Mouse (Mus musculus) intestine, embryonic 14.5 days (tissue): ENCODE results near the gene Ambra1. TPM values are rescaled to one million over a fixed set of nuclear protein-coding genes. Genes with fewer than 3 reads are reported as not detected.
A peak's percentile ranks its signal among the peaks of the same experiment; 100 is the strongest.

Experiments used
- ATAC-seq: fragments of 200-750 bp; cut with Nextera tagmentation; replicated peaks from 2 replicates; pipeline ENCODE4 v1.8.0; 2017; ENCODE audit warnings: low read depth, moderate number of reproducible peaks, moderate TSS enrichment, moderate library complexity; ENCODE audit not compliant: low FRiP score, low TSS enrichment
- DNase-seq: peaks from one replicate; pipeline ENCODE4 v3.0.0-alpha.2; 2018; ENCODE audit warnings: low spot score
- H3K27ac ChIP-seq: fragments of 300-500 bp; sonication (generic); 2 replicates; pipeline ENCODE4 v1.5.1; 2014; ENCODE audit warnings: low read depth, mild to moderate bottlenecking, control low read depth
- H3K27me3 ChIP-seq: fragments of 300-500 bp; sonication (generic); replicated peaks from 2 replicates; pipeline ENCODE4 v1.6.1; 2014; ENCODE audit warnings: low read length, control low read depth; ENCODE audit not compliant: control insufficient read depth, insufficient read depth
- H3K36me3 ChIP-seq: fragments of 300-500 bp; sonication (generic); 2 replicates; pipeline ENCODE4 v1.6.1; 2014; ENCODE audit warnings: low read length, control low read depth; ENCODE audit not compliant: control insufficient read depth, insufficient read depth
- H3K4me1 ChIP-seq: fragments of 300-500 bp; sonication (generic); replicated peaks from 2 replicates; pipeline ENCODE4 v1.6.1; 2014; ENCODE audit warnings: low read length, control low read depth, mixed read lengths; ENCODE audit not compliant: control insufficient read depth, insufficient read depth
- H3K4me2 ChIP-seq: fragments of 300-500 bp; sonication (generic); 2 replicates; pipeline ENCODE4 v1.6.1; 2014; ENCODE audit warnings: low read length
- H3K4me3 ChIP-seq: fragments of 300-500 bp; sonication (generic); 2 replicates; pipeline ENCODE4 v1.5.1; 2014; ENCODE audit warnings: low read depth, low read length, control low read depth, mixed read lengths
- H3K9ac ChIP-seq: fragments of 300-500 bp; sonication (generic); 2 replicates; pipeline ENCODE4 v1.6.1; 2014; ENCODE audit warnings: mild to moderate bottlenecking, low read length
- H3K9me3 ChIP-seq: fragments of 300-500 bp; sonication (generic); 2 replicates; pipeline ENCODE4 v1.6.1; 2016; ENCODE audit warnings: low read length, control low read depth; ENCODE audit not compliant: control insufficient read depth
- WGBS: fragments of 180-500 bp; shearing (Covaris S2); extraction: QIAGEN DNeasy Blood & Tissue Kit; methylation state at CpG from one replicate; pipeline ENCODE4 v1.1.7; 2014; 5-methylcytosine and 5-hydroxymethylcytosine counted together
- polyA plus RNA-seq: library from polyadenylated mRNA; unstranded; fragments of >200 nt; fragmentation: Nextera tagmentation; extraction: Ambion mirVana; gene quantifications from 2 replicates; pipeline ENCODE4 v1.2.1, GENCODE M21; 2014

Gene Ambra1
- polyA plus RNA-seq, 1 experiment from 2014 or later: 15.7 TPM

- Histone ChIP-seq H3K36me3 (peaks cover 11% of the 10 kb centered on the region), H3K27me3 (peaks cover 5% of the 10 kb centered on the region; the same call in 1 of the 2 replicates), H3K9me3 (no peaks in the 10 kb centered on the region), H3K9ac (no peak overlapping the region), H3K4me3 (peak overlapping the region; percentile 90; the same call in 1 of the 2 replicates), H3K4me2 (peak overlapping the region; percentile 76), H3K27ac (no peak overlapping the region), H3K4me1 (peaks cover 25% of the 10 kb centered on the region)
- WGBS: 46% methylated on average over 3 of the region's 3 CpGs
- ATAC-seq (no peak), DNase-seq (no peak)
These were observed 199.5 kb downstream of the Ambra1 start for GRCm38 (mm10) chr2:91929455-91929854.

DNA sequence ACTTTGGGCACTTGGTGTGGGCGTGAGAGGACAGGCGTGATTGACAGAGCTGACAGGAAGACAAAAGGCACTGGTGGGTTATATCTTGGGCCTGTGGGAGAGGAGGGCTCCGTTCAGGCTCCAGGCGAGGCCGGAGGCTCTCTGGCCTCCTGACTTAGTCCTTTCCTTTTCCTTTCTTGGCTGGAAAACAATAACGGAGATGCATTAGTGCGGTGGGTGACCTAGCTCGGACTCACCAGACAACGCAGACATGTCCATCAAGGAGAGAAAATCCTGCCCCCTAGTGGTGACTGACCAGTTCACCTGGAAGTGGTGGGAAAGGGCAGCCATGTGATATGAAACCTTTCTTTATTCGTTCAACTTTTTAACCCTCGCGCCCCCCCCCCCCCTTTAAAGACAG, 200.0 kb downstream of the Ambra1 start:
- Histone ChIP-seq H3K36me3 (peaks cover 16% of the 10 kb centered on the region), H3K4me2 (peak overlapping the region; percentile 76), H3K9ac (peak overlapping the region; percentile 99), H3K27me3 (no peaks in the 10 kb centered on the region), H3K9me3 (no peaks in the 10 kb centered on the region), H3K4me3 (peak overlapping the region; percentile 90), H3K4me1 (peaks cover 25% of the 10 kb centered on the region), H3K27ac (no peak overlapping the region)
- ATAC-seq (no peak), DNase-seq (peak; percentile 84)
- WGBS: 10% methylated on average over 12 of the region's 12 CpGs

DNA sequence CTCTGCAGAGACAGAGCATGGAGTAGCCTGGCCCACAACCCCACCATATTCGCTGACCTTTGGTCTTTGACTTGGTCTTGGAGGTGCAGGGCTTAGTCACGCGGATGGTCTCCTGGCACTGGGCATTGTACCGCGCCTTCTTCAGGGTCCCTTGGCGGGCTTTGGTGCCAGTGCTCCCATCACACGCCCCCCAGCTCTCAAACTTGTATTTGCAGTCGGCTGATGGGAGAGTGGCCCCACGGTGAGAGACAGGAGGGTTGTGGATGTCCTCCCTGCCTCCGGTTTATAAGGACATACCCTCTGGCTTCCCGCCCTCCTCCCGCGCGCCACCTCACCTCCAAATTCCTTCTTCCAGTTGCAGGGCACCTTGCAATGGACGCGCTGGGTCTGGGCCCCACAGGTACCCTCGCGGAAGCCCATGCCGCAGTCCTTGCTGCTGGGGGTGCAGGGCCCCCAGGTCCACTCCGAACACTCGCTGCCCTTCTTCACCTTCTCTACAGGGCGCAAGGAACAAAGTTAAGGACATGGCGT, 200.9 kb downstream of the Ambra1 start:
- H3K27ac ChIP-seq: peak overlapping the region; percentile 98

GRCm38 (mm10) chr2:91931328-91932159, 201.6 kb downstream of the Ambra1 start:
- Histone ChIP-seq H3K4me2 (peak overlapping the region; percentile 76), H3K27me3 (no peaks in the 10 kb centered on the region), H3K9me3 (no peaks in the 10 kb centered on the region), H3K4me1 (peaks cover 25% of the 10 kb centered on the region), H3K36me3 (peaks cover 31% of the 10 kb centered on the region), H3K27ac (peak overlapping the region; percentile 98), H3K4me3 (peak overlapping the region; percentile 90), H3K9ac (peak overlapping the region; percentile 99)
- ATAC-seq (peak; percentile 64), DNase-seq (peak; percentile 91)
- WGBS: 2% methylated on average over 48 of the region's 50 CpGs

More for the DNA sequence above, 200.9 kb downstream of the Ambra1 start:
- Histone ChIP-seq H3K4me3 (peak overlapping the region; percentile 90), H3K9me3 (no peaks in the 10 kb centered on the region), H3K9ac (peak overlapping the region; percentile 99), H3K4me2 (peak overlapping the region; percentile 76), H3K4me1 (peaks cover 25% of the 10 kb centered on the region), H3K36me3 (peaks cover 24% of the 10 kb centered on the region), H3K27me3 (no peaks in the 10 kb centered on the region)
- 2% methylated on average over 23 of the region's 23 CpGs for WGBS
- DNase-seq: peak; percentile 75
- no peak for ATAC-seq

DNA sequence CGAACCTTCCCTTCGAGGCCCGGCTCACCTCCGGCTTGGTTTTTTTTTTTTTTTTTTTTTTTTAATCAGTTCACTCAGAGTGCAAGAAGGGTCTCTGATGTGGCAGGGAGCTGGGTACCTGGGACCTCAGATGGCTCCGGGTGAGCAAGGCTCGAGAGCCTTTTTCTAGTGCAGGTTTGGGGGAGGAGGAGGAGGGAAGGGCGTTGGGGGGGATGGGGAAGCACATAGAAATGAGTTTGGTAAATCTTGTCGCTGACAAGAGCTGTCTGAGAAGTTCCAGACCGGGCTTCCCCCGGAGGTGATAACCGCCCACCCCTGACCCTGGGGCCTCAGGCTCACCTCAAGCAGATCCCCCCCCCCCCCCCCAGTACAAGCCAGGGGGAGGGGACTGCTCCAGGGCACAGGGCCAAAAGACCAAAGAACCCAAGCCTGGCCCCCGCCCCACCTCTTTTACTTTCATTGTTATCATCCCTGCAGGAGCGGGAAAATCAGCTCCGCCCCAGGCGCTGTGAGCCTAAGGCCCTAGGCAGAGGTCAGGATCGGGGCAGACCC, 202.3 kb downstream of the Ambra1 start, which contains the start of gene Mdk:
Gene Mdk, minus strand, starts transcription at position 138 of the 552 bp plus-strand sequence.
- Histone ChIP-seq H3K4me2 (peak within 1 kb of the TSS; percentile 76), H3K4me1 (peaks cover 25% of the 10 kb centered on the region), H3K27me3 (no peaks in the 10 kb centered on the region), H3K36me3 (peaks cover 38% of the 10 kb centered on the region), H3K9me3 (no peaks in the 10 kb centered on the region), H3K9ac (peak within 1 kb of the TSS; percentile 99), H3K4me3 (peak within 1 kb of the TSS; percentile 90), H3K27ac (peak within 1 kb of the TSS; percentile 98)
- ATAC-seq (peak; percentile 18), DNase-seq (peak; percentile 88)
- WGBS: 3% methylated on average over 16 of the region's 16 CpGs

DNA sequence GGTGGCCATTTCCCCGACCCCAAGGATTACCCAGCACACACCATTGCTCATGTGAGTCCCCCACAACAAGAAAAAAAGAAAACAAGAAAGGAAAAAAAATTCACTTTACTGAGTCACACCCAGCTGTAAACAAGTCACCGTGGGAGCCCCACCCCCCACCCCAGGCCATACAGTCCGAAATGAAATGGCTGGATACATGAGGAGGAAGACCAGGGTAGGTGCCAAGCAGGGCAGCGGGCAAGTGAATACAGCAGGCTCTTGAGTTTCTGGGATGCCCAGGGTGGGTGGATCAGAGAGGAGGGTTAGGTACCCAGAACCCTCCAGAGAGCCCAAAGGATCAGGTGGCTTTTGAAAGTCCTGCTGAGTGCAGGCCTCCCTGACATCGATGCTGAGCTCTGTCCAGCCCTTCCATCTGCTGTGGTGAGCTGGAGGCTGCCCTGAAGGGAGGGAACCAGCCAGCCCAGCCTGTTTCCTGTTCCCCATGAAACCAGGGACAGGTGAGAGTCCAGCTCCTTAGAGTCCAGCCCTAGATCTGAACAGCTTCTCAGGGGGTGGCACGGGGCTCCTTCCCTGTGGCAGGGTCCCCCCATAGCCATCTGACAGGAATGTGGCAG, 202.9 kb downstream of the Ambra1 start:
- DNase-seq (no peak), ATAC-seq (peak; percentile 21)
- 11% methylated on average over 6 of the region's 6 CpGs for WGBS
- Histone ChIP-seq H3K4me1 (peaks cover 25% of the 10 kb centered on the region), H3K4me2 (peak overlapping the region; percentile 76), H3K9me3 (no peaks in the 10 kb centered on the region), H3K4me3 (no peak overlapping the region; the same call in 1 of the 2 replicates), H3K27me3 (no peaks in the 10 kb centered on the region), H3K27ac (peak overlapping the region; percentile 98), H3K36me3 (peaks cover 44% of the 10 kb centered on the region), H3K9ac (0 out of 2 replicates have a peak overlapping the region, but pooled peaks have one; percentile 99)

DNA sequence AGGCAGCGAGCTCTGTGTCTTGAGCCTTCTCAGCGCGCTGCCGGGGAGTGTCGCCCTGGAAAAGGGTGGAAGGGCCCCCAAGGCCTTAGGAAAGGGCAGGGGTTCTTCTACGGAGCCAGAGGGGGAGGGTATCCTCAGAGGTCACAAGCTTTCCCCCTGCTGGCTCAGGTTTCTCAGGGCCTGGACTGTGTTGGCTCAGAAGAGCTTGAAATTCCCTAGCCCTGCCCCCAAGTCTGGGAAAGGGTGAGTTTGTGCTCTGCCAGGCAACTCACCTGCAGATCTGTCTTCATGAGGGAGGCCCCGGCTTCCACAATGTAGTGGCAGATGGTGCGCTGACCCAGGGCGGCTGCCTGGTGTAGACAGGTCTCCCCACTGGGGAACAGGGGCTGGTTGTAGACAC, 203.5 kb downstream of the Ambra1 start:
- ATAC-seq: no peak
- peak overlapping the region; percentile 98 for H3K27ac ChIP-seq
- H3K9ac ChIP-seq: no peak overlapping the region

DNA sequence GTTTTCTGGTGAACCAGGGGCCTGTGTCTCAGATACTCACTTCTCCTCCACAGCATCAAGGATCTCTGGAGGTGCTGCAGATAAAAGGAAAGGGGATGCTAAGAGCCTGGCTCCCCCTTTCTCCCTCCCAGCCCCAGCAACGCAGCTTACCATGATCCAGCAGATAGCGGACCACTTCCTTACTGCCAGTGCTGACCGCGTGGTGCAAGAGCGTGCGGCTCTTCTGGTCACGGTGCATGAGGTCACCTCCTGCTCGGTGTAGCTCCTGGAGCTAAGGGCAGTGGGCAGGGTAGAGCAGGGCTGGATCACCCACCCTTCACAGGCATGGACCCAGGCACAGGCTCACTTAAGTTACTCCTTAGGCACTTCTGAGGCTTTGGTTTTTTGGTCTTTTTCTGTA, 204.1 kb downstream of the Ambra1 start:
- peaks cover 56% of the 10 kb centered on the region for H3K36me3 ChIP-seq
- WGBS: 28% methylated on average over 8 of the region's 8 CpGs
- H3K4me2 ChIP-seq: no peak overlapping the region

More for the DNA sequence above, 203.5 kb downstream of the Ambra1 start:
- WGBS: 28% methylated on average over 9 of the region's 9 CpGs
- Histone ChIP-seq H3K4me3 (no peak overlapping the region), H3K4me2 (no peak overlapping the region), H3K4me1 (peaks cover 25% of the 10 kb centered on the region), H3K27me3 (no peaks in the 10 kb centered on the region), H3K9me3 (no peaks in the 10 kb centered on the region), H3K36me3 (peaks cover 50% of the 10 kb centered on the region)
- no peak for DNase-seq

More for the DNA sequence above, 204.1 kb downstream of the Ambra1 start:
- H3K27ac ChIP-seq: no peak overlapping the region
- no peak overlapping the region for H3K4me3 ChIP-seq
- peaks cover 25% of the 10 kb centered on the region for H3K4me1 ChIP-seq
- H3K27me3 ChIP-seq: no peaks in the 10 kb centered on the region
- DNase-seq (no peak), ATAC-seq (no peak)
- H3K9me3 ChIP-seq: no peaks in the 10 kb centered on the region
- no peak overlapping the region for H3K9ac ChIP-seq
